Mouse (Mus musculus): Measurements from ENCODE around the gene Gm13288. TPM values are rescaled to one million over a fixed set of nuclear protein-coding genes. Genes with fewer than 3 reads are reported as not detected.
"Not testable (repeated sequence)": the region's sequence is repeated elsewhere in the genome, so short reads cannot be mapped to it uniquely, and the experiment has no call there.

The Gm13288 gene
- total RNA-seq, 2 experiments from 2014 or later: not detected

- intact Hi-C loops (cut with DNase I): not testable (repeated sequence)
- peak; percentile 38 to 44 for DNase-seq (ENCODE audit: extremely low spot score in 1 of 2, low spot score in 2 of 2)
Observed at GRCm38 (mm10) chr4:88793936-88794675, 11.2 kb upstream of the Gm13288 start, which contains the start of gene Gm13275. Gene Gm13275, plus strand, starts transcription at chr4:88794487.

GRCm38 (mm10) chr4:88797097-88797496 lies 8.2 kb upstream of the Gm13288 start, which contains the start of gene Gm13279:
Gene Gm13279, plus strand, starts transcription at chr4:88797397.
- DNase-seq (ENCODE audit: extremely low spot score in 1 of 2, low spot score in 2 of 2); intact Hi-C loops (cut with DNase I): not testable (repeated sequence)

GRCm38 (mm10) chr4:88799365-88799764 lies 6.0 kb upstream of the Gm13288 start, which contains the start of gene Gm13285:
Gene Gm13285, plus strand, starts transcription at chr4:88799665.
- DNase-seq (ENCODE audit: extremely low spot score in 1 of 2, low spot score in 2 of 2); intact Hi-C loops (cut with DNase I): not testable (repeated sequence)

- intact Hi-C loops (cut with DNase I); DNase-seq (ENCODE audit: extremely low spot score in 1 of 2, low spot score in 2 of 2): not testable (repeated sequence)
Observed at GRCm38 (mm10) chr4:88802954-88803353, 2.4 kb upstream of the Gm13288 start, which contains the start of gene Gm13287. Gene Gm13287, plus strand, starts transcription at chr4:88803254.

GRCm38 (mm10) chr4:88805761-88806160 lies 430 bp downstream of the Gm13288 start:
- peak in 1 of 2 experiments; percentile 30 for DNase-seq (ENCODE audit: extremely low spot score in 1 of 2, low spot score in 2 of 2)
- intact Hi-C loops (cut with DNase I): not testable (repeated sequence)

- no peak for DNase-seq (ENCODE audit: extremely low spot score in 1 of 2, low spot score in 2 of 2)
- intact Hi-C loops (cut with DNase I): no loop called here
Observed at GRCm38 (mm10) chr4:88815928-88816327, 10.6 kb downstream of the Gm13288 start, which contains the start of gene Ifna7. Gene Ifna7, plus strand, starts transcription at chr4:88816228.

- intact Hi-C loops (cut with DNase I): loop anchor here (10.0 kb wide), 1 partner anchor 135 kb away; the partner anchor contains the start of gene Ifna2
- DNase-seq (ENCODE audit: extremely low spot score in 1 of 2, low spot score in 2 of 2): no peak
Observed at GRCm38 (mm10) chr4:88819659-88820058, 14.3 kb downstream of the Gm13288 start, which contains the start of gene Ifna11. Gene Ifna11, plus strand, starts transcription at chr4:88819959.

GRCm38 (mm10) chr4:88822995-88823394 lies 17.7 kb downstream of the Gm13288 start:
- intact Hi-C loops (cut with DNase I): loop anchor here (10.0 kb wide), 1 partner anchor 138 kb away; the partner anchor contains the start of gene Ifna2
- DNase-seq (ENCODE audit: extremely low spot score in 1 of 2, low spot score in 2 of 2): peak in 1 of 2 experiments; percentile 17

- intact Hi-C loops (cut with DNase I): loop anchor here (10.0 kb wide), 1 partner anchor 142 kb away; the partner anchor contains the start of gene Ifna2
- not testable (repeated sequence) for DNase-seq (ENCODE audit: extremely low spot score in 1 of 2, low spot score in 2 of 2)
Observed at GRCm38 (mm10) chr4:88827116-88827515, 21.8 kb downstream of the Gm13288 start, which contains the start of gene Ifna6. Gene Ifna6, plus strand, starts transcription at chr4:88827416.

GRCm38 (mm10) chr4:88830523-88830922 lies 25.2 kb downstream of the Gm13288 start:
- intact Hi-C loops (cut with DNase I): no loop called here
- DNase-seq (ENCODE audit: extremely low spot score in 1 of 2, low spot score in 2 of 2): peak; percentile 11 to 26

GRCm38 (mm10) chr4:88835225-88835624 lies 29.9 kb downstream of the Gm13288 start, which contains the start of gene Ifna5:
Gene Ifna5, plus strand, starts transcription at chr4:88835525.
- intact Hi-C loops (cut with DNase I); DNase-seq (ENCODE audit: extremely low spot score in 1 of 2, low spot score in 2 of 2): not testable (repeated sequence)

- intact Hi-C loops (cut with DNase I): no loop called here
- no peak for DNase-seq (ENCODE audit: extremely low spot score in 1 of 2, low spot score in 2 of 2)
Observed at GRCm38 (mm10) chr4:88838828-88839227, 33.5 kb downstream of the Gm13288 start.

- DNase-seq (ENCODE audit: extremely low spot score in 1 of 2, low spot score in 2 of 2): no peak
- intact Hi-C loops (cut with DNase I): no loop called here
Observed at GRCm38 (mm10) chr4:88840058-88840457, 34.7 kb downstream of the Gm13288 start.

- intact Hi-C loops (cut with DNase I): no loop called here
Observed at GRCm38 (mm10) chr4:88841438-88841911, 36.1 kb downstream of the Gm13288 start, which contains the start of gene Ifna4. Gene Ifna4, plus strand, starts transcription at chr4:88841861.

GRCm38 (mm10) chr4:88845334-88845733 lies 40.0 kb downstream of the Gm13288 start:
- DNase-seq (ENCODE audit: extremely low spot score in 1 of 2, low spot score in 2 of 2): no peak
- intact Hi-C loops (cut with DNase I): no loop called here

More at GRCm38 (mm10) chr4:88841438-88841911, 36.1 kb downstream of the Gm13288 start, which contains the start of gene Ifna4:
- no peak for DNase-seq (ENCODE audit: extremely low spot score in 1 of 2, low spot score in 2 of 2)

GRCm38 (mm10) chr4:88849698-88850097 lies 44.4 kb downstream of the Gm13288 start, which contains the start of gene Ifna1:
Gene Ifna1, plus strand, starts transcription at chr4:88850087.
- no peak for DNase-seq (ENCODE audit: extremely low spot score in 1 of 2, low spot score in 2 of 2)
- intact Hi-C loops (cut with DNase I): no loop called here

- intact Hi-C loops (cut with DNase I): no loop called here
- DNase-seq (ENCODE audit: extremely low spot score in 1 of 2, low spot score in 2 of 2): no peak
Observed at GRCm38 (mm10) chr4:88851026-88851763, 45.9 kb downstream of the Gm13288 start.
